Mouse (Mus musculus): Measurements from ENCODE around the gene 4931422A03Rik. TPM values are rescaled to one million over a fixed set of nuclear protein-coding genes. Genes with fewer than 3 reads are reported as not detected.
"Not testable (repeated sequence)": the region's sequence is repeated elsewhere in the genome, so short reads cannot be mapped to it uniquely, and the experiment has no call there.

Gene 4931422A03Rik
- 2.0 and 2.6 TPM in 2 replicates for polyA plus RNA-seq (2016; fragmentation: Nextera tagmentation; extraction: Ambion mirVana)

GRCm38 (mm10) chr2:104028139-104028723, at the start of gene 4931422A03Rik:
Gene 4931422A03Rik (minus strand): TSS chr2:104028361.
- ATAC-seq (ENCODE audit: low FRiP score, low read depth): peak; percentile 66
- peak within 1 kb of the TSS; percentile 83 for H3K4me2 ChIP-seq (replicated peaks)
- peak within 1 kb of the TSS; percentile 94 for H3K9ac ChIP-seq (replicated peaks)
- H3K27me3 ChIP-seq: no peaks in the 10 kb centered on the region
- peak within 1 kb of the TSS; percentile 71 for H3K27ac ChIP-seq (replicated peaks)
- H3K9me3 ChIP-seq: no peaks in the 10 kb centered on the region
- peaks cover 7% of the 10 kb centered on the region; the same call in 1 of the 2 replicates for H3K36me3 ChIP-seq
- WGBS: 2% methylated on average over 32 of the region's 32 CpGs
- H3K4me1 ChIP-seq: peaks cover 16% of the 10 kb centered on the region
- peak within 1 kb of the TSS; percentile 91 for H3K4me3 ChIP-seq

GRCm38 (mm10) chr2:104069704-104070185, 41.6 kb upstream of the 4931422A03Rik start, which contains the start of gene Cd59b:
Gene Cd59b (plus strand): TSS chr2:104069849.
- WGBS: 10% methylated on average over 13 of the region's 13 CpGs

GRCm38 (mm10) chr2:104068450-104068849, 40.3 kb upstream of the 4931422A03Rik start, which contains the start of gene Gm10799:
Gene Gm10799 (minus strand): TSS chr2:104068550.
- H3K36me3 ChIP-seq; ATAC-seq (ENCODE audit: low FRiP score, low read depth); H3K27ac ChIP-seq (replicated peaks); H3K9ac ChIP-seq (replicated peaks); H3K4me2 ChIP-seq (replicated peaks); H3K4me3 ChIP-seq; H3K4me1 ChIP-seq; H3K27me3 ChIP-seq; H3K9me3 ChIP-seq: not testable (repeated sequence)
- WGBS: 93% methylated on average over 7 of the region's 7 CpGs

More at GRCm38 (mm10) chr2:104069704-104070185, 41.6 kb upstream of the 4931422A03Rik start, which contains the start of gene Cd59b:
- Histone ChIP-seq H3K9ac (replicated peaks) (0 out of 2 replicates have a peak within 1 kb of the TSS, but pooled peaks have one; percentile 28), H3K4me2 (replicated peaks) (peak within 1 kb of the TSS; percentile 56), H3K27ac (replicated peaks) (no peak within 1 kb of the TSS), H3K4me3 (peak within 1 kb of the TSS; percentile 40), H3K27me3 (no peaks in the 10 kb centered on the region), H3K4me1 (peaks cover 6% of the 10 kb centered on the region; the same call in 1 of the 2 replicates), H3K36me3 (no peaks in the 10 kb centered on the region), H3K9me3 (no peaks in the 10 kb centered on the region)
- peak; percentile 88 for ATAC-seq (ENCODE audit: low FRiP score, low read depth)

GRCm38 (mm10) chr2:104065526-104065925, 37.4 kb upstream of the 4931422A03Rik start, which contains the start of gene Gm10912:
Gene Gm10912 (plus strand): TSS chr2:104065826.
- WGBS: 89% methylated on average over 5 of the region's 6 CpGs
- H3K4me3 ChIP-seq; ATAC-seq (ENCODE audit: low FRiP score, low read depth); H3K9ac ChIP-seq (replicated peaks); H3K9me3 ChIP-seq; H3K4me2 ChIP-seq (replicated peaks); H3K27ac ChIP-seq (replicated peaks); H3K4me1 ChIP-seq; H3K27me3 ChIP-seq: not testable (repeated sequence)
- H3K36me3 ChIP-seq: peaks cover 10% of the 10 kb centered on the region; the same call in 1 of the 2 replicates

GRCm38 (mm10) chr2:104064152-104064551, 36.0 kb upstream of the 4931422A03Rik start:
- no peaks in the 10 kb centered on the region for H3K9me3 ChIP-seq
- no peaks in the 10 kb centered on the region for H3K27me3 ChIP-seq
- no peak overlapping the region for H3K27ac ChIP-seq (replicated peaks)
- H3K4me1 ChIP-seq: no peaks in the 10 kb centered on the region
- no peak for ATAC-seq (ENCODE audit: low FRiP score, low read depth)
- H3K9ac ChIP-seq (replicated peaks): no peak overlapping the region
- no peak overlapping the region for H3K4me2 ChIP-seq (replicated peaks)
- no peak overlapping the region for H3K4me3 ChIP-seq
- H3K36me3 ChIP-seq: peaks cover 17% of the 10 kb centered on the region
- WGBS: 88% methylated on average over 2 of the region's 2 CpGs

- H3K27me3 ChIP-seq: no peaks in the 10 kb centered on the region
- no peaks in the 10 kb centered on the region for H3K4me1 ChIP-seq
- no peak overlapping the region for H3K4me2 ChIP-seq (replicated peaks)
- no peak overlapping the region for H3K9ac ChIP-seq (replicated peaks)
- ATAC-seq (ENCODE audit: low FRiP score, low read depth): no peak
- no peaks in the 10 kb centered on the region for H3K9me3 ChIP-seq
- H3K36me3 ChIP-seq: peaks cover 22% of the 10 kb centered on the region
- no peak overlapping the region for H3K27ac ChIP-seq (replicated peaks)
- no peak overlapping the region for H3K4me3 ChIP-seq
Measured at GRCm38 (mm10) chr2:104062665-104063064, 34.5 kb upstream of the 4931422A03Rik start.

- no peaks in the 10 kb centered on the region for H3K9me3 ChIP-seq
- H3K9ac ChIP-seq (replicated peaks): no peak overlapping the region
- H3K27ac ChIP-seq (replicated peaks): no peak overlapping the region
- H3K4me1 ChIP-seq: no peaks in the 10 kb centered on the region
- no peak for ATAC-seq (ENCODE audit: low FRiP score, low read depth)
- H3K4me3 ChIP-seq: no peak overlapping the region
- H3K27me3 ChIP-seq: no peaks in the 10 kb centered on the region
- WGBS: 98% methylated on average over 6 of the region's 6 CpGs
- H3K36me3 ChIP-seq: peaks cover 22% of the 10 kb centered on the region
- H3K4me2 ChIP-seq (replicated peaks): no peak overlapping the region
Measured at GRCm38 (mm10) chr2:104060996-104061395, 32.8 kb upstream of the 4931422A03Rik start.

- Histone ChIP-seq H3K4me2 (replicated peaks) (no peak overlapping the region), H3K4me1 (no peaks in the 10 kb centered on the region), H3K9me3 (no peaks in the 10 kb centered on the region), H3K27me3 (no peaks in the 10 kb centered on the region), H3K27ac (replicated peaks) (no peak overlapping the region), H3K9ac (replicated peaks) (no peak overlapping the region), H3K36me3 (peaks cover 30% of the 10 kb centered on the region), H3K4me3 (no peak overlapping the region)
- 77% methylated on average over 10 of the region's 10 CpGs for WGBS
- ATAC-seq (ENCODE audit: low FRiP score, low read depth): no peak
Measured at GRCm38 (mm10) chr2:104059786-104060185, 31.6 kb upstream of the 4931422A03Rik start.

- no peak overlapping the region for H3K4me2 ChIP-seq (replicated peaks)
- no peak for ATAC-seq (ENCODE audit: low FRiP score, low read depth)
- H3K27me3 ChIP-seq: no peaks in the 10 kb centered on the region
- no peak overlapping the region for H3K4me3 ChIP-seq
- H3K4me1 ChIP-seq: no peaks in the 10 kb centered on the region
- no peak overlapping the region for H3K9ac ChIP-seq (replicated peaks)
- 93% methylated on average over 4 of the region's 4 CpGs for WGBS
- H3K9me3 ChIP-seq: no peaks in the 10 kb centered on the region
- no peak overlapping the region for H3K27ac ChIP-seq (replicated peaks)
- H3K36me3 ChIP-seq: peaks cover 38% of the 10 kb centered on the region
Measured at GRCm38 (mm10) chr2:104058954-104059353, 30.8 kb upstream of the 4931422A03Rik start.

- no peak overlapping the region for H3K9ac ChIP-seq (replicated peaks)
- H3K4me3 ChIP-seq: no peak overlapping the region
- no peak overlapping the region for H3K4me2 ChIP-seq (replicated peaks)
- WGBS: 97% methylated on average over 1 of the region's 1 CpGs
- no peaks in the 10 kb centered on the region for H3K4me1 ChIP-seq
- no peaks in the 10 kb centered on the region for H3K9me3 ChIP-seq
- H3K36me3 ChIP-seq: peaks cover 42% of the 10 kb centered on the region
- no peak for ATAC-seq (ENCODE audit: low FRiP score, low read depth)
- no peaks in the 10 kb centered on the region for H3K27me3 ChIP-seq
- no peak overlapping the region for H3K27ac ChIP-seq (replicated peaks)
Measured at GRCm38 (mm10) chr2:104058381-104058780, 30.2 kb upstream of the 4931422A03Rik start.

GRCm38 (mm10) chr2:104044479-104045080, 16.4 kb upstream of the 4931422A03Rik start:
- no peak overlapping the region for H3K4me2 ChIP-seq (replicated peaks)
- H3K4me3 ChIP-seq: no peak overlapping the region
- peaks cover 27% of the 10 kb centered on the region for H3K36me3 ChIP-seq
- H3K27ac ChIP-seq (replicated peaks): no peak overlapping the region
- no peak for ATAC-seq (ENCODE audit: low FRiP score, low read depth)
- no peaks in the 10 kb centered on the region for H3K9me3 ChIP-seq
- H3K4me1 ChIP-seq: no peaks in the 10 kb centered on the region
- no peaks in the 10 kb centered on the region for H3K27me3 ChIP-seq
- 79% methylated on average over 1 of the region's 1 CpGs for WGBS
- H3K9ac ChIP-seq (replicated peaks): no peak overlapping the region
